Mouse (Mus musculus): ENCODE results near the gene Atp1a3. TPM values are rescaled to one million over a fixed set of nuclear protein-coding genes. Genes with fewer than 3 reads are reported as not detected.

Atp1a3 gene
- 279 and 320 TPM in 2 replicates for polyA plus RNA-seq (2012; rRNA removed)

GRCm38 (mm10) chr7:25005421-25006065, at the start of gene Atp1a3:
Gene Atp1a3, minus strand, starts transcription at chr7:25005958.

GRCm38 (mm10) chr7:24971972-24972893, 33.5 kb downstream of the Atp1a3 start, which contains the start of gene Rabac1:
Gene Rabac1, minus strand, starts transcription at chr7:24972754.

GRCm38 (mm10) chr7:24944257-24944950, 61.4 kb downstream of the Atp1a3 start, which contains the start of gene Gm4881:
Gene Gm4881, minus strand, starts transcription at chr7:24944494.

Other genes starting within 250 kb of the Atp1a3 start
- 0.18 and 0.32 TPM in 2 replicates for gene Cd177, start 245.6 kb downstream of the Atp1a3 start, polyA plus RNA-seq (2012; rRNA removed)
- 0.20 and 0.23 TPM in 2 replicates for gene Ceacam10, start 228.8 kb downstream of the Atp1a3 start, polyA plus RNA-seq (2012; rRNA removed)
- 47.0 and 56.8 TPM in 2 replicates for gene Gm9844, start 143.7 kb downstream of the Atp1a3 start, polyA plus RNA-seq (2012; rRNA removed)
- 0.13 and 0.15 TPM in 2 replicates for gene Lypd4, start 136.0 kb downstream of the Atp1a3 start, polyA plus RNA-seq (2012; rRNA removed)
- gene Dmrtc2, start 135.9 kb downstream of the Atp1a3 start, polyA plus RNA-seq (2012; rRNA removed), result 0.19 and 0.25 TPM in 2 replicates
- 728 and 729 TPM in 2 replicates for gene Rps19, start 121.6 kb downstream of the Atp1a3 start, polyA plus RNA-seq (2012; rRNA removed)
- gene Cd79a, start 108.6 kb downstream of the Atp1a3 start, polyA plus RNA-seq (2012; rRNA removed), result 0.49 and 0.56 TPM in 2 replicates
- gene Arhgef1, start 103.0 kb downstream of the Atp1a3 start, polyA plus RNA-seq (2012; rRNA removed), result 197 and 214 TPM in 2 replicates
- gene Gm4881, start 61.5 kb downstream of the Atp1a3 start, polyA plus RNA-seq (2012; rRNA removed), result 2.5 and 2.7 TPM in 2 replicates
- gene Rabac1, start 33.2 kb downstream of the Atp1a3 start, polyA plus RNA-seq (2012; rRNA removed), result 307 and 326 TPM in 2 replicates
- gene Grik5, start 66.4 kb upstream of the Atp1a3 start, polyA plus RNA-seq (2012; rRNA removed), result 126 and 160 TPM in 2 replicates
- 24.6 and 28.2 TPM in 2 replicates for gene Zfp574, start 66.6 kb upstream of the Atp1a3 start, polyA plus RNA-seq (2012; rRNA removed)
- gene Pou2f2, start 173.8 kb upstream of the Atp1a3 start, polyA plus RNA-seq (2012; rRNA removed), result 20.9 and 25.9 TPM in 2 replicates
- gene Dedd2, start 214.7 kb upstream of the Atp1a3 start, polyA plus RNA-seq (2012; rRNA removed), result 15.9 and 16.5 TPM in 2 replicates
- gene Zfp526, start 215.5 kb upstream of the Atp1a3 start, polyA plus RNA-seq (2012; rRNA removed), result 5.3 and 5.7 TPM in 2 replicates
- gene Gsk3a, start 231.9 kb upstream of the Atp1a3 start, polyA plus RNA-seq (2012; rRNA removed), result 220 and 234 TPM in 2 replicates
- 16.3 and 17.6 TPM in 2 replicates for gene Erf, start 244.8 kb upstream of the Atp1a3 start, polyA plus RNA-seq (2012; rRNA removed)

Data from central nervous system, embryonic 18 days (tissue).